Mouse (Mus musculus) E14TG2a.4 (cell line): ENCODE results near the gene 2210010C04Rik.

Experiments used
- CTCF ChIP-seq: conservative IDR thresholded peaks from 2 replicates; pipeline ENCODE4 v1.5.1; 2014; ENCODE audit warnings: low read length
- POU5F1 ChIP-seq: IDR thresholded peaks from 2 replicates; pipeline ENCODE4 v1.6.1; 2014; ENCODE audit warnings: low read length, borderline replicate concordance

DNA sequence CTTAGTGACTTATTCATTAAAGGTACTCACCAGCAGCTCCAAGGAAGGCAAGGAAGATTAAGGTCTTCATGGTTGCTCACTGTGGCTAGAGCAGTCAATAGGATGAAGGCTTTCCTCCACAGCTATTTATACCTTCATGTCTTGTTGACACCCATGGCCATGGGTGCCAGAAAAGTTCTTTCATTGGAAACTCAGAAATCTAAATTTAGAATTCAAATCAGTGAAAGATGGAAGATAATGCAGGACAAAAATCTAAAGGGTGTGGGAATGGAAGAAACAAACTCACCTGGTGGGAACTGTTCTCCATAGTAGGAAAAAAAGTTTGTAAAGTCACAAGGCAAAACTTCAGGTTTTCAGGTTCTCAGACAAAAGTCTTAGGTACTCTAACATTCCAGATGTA lies at the start of gene 2210010C04Rik:
- TF ChIP-seq CTCF, result no peak
- no peak for TF ChIP-seq POU5F1
